In the genomic region with DNA sequence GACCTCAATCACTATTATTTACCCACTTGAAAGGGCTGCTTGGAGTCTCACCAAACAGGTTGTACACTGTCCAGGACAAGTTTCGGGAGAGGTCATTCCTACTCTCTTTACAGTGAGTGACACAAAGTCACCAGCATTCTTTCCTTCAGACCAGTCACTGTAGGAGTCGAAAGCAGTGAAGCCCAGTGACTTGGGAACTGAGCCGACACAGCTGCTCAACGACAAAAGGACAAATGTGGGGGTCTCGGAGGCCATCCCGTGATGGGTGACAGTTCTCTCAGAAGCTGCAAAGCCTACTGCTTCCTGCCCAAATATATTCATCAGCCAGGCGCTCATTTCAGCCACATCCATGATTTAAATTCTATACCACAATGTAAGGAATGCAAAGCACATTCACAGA, we compare ENCODE assay signal across 26 mouse cellular contexts. TPM values are rescaled to one million over a fixed set of nuclear protein-coding genes. Genes with fewer than 3 reads are reported as not detected.
DNase-seq lines count a peak whose midpoint lies in the region; ATAC-seq and TF ChIP-seq lines count a peak whose summit lies in the region.
"Had no signal": no experiment of that assay in that cellular context is flagged by ENCODE, and none has a peak within 500 bp of the region (broad histone marks: within the 10 kb centered on the region; RNA-seq: fewer than 3 reads in every experiment).

No protein-coding gene starts in this region.

- 0 out of 2 replicates have a peak overlapping the region, but pooled peaks have one; percentile 9 for H3K9ac ChIP-seq in heart, embryonic 16.5 days (ENCODE audit: low read length)
- H3K9ac ChIP-seq in midbrain, embryonic 14.5 days (replicated peaks; ENCODE audit: low read length): no peak overlapping the region
- no peak overlapping the region for H3K9ac ChIP-seq in midbrain, embryonic 13.5 days (replicated peaks)
- H3K9ac ChIP-seq: forebrain, embryonic 13.5 days; midbrain, embryonic 15.5 days; neural tube, embryonic 15.5 days had no signal

- intact Hi-C loops in gastrocnemius, adult 2 months (cut with DNase I): loop anchor here (10.0 kb wide), 1 partner anchor 532 kb away; no protein-coding TSS in a partner anchor
- intact Hi-C loops in heart, postnatal 14 days (cut with DNase I): no loop called here

- ATAC-seq in heart, embryonic 16.5 days (replicated peaks; ENCODE audit: extremely low read depth, insufficient read depth, low FRiP score): no peak
- no peak for ATAC-seq in midbrain, embryonic 14.5 days (ENCODE audit: low FRiP score, low TSS enrichment)
- no peak for ATAC-seq in midbrain, embryonic 13.5 days
- ATAC-seq: CD4-positive, CD25-positive, alpha-beta regulatory T cell, adult 4 months; forebrain, embryonic 13.5 days; midbrain, embryonic 15.5 days; Patski had no signal

- WGBS in heart, embryonic 16.5 days: 50% methylated on average over 7 of the region's 7 CpGs
- 46% methylated on average over 7 of the region's 7 CpGs for WGBS in midbrain, embryonic 14.5 days
- WGBS in midbrain, embryonic 13.5 days: 63% methylated on average over 7 of the region's 7 CpGs

- H3K36me3 ChIP-seq in heart, embryonic 16.5 days (ENCODE audit: control insufficient read depth, insufficient read depth): no peaks in the 10 kb centered on the region
- no peaks in the 10 kb centered on the region for H3K36me3 ChIP-seq in midbrain, embryonic 14.5 days (ENCODE audit: control insufficient read depth, insufficient read depth, low read length)
- no peaks in the 10 kb centered on the region for H3K36me3 ChIP-seq in midbrain, embryonic 13.5 days
- H3K36me3 ChIP-seq: midbrain, embryonic 15.5 days; neural tube, embryonic 15.5 days had no signal

- TF ChIP-seq CTCF in gastrocnemius, adult 2 months (IDR thresholded peaks at IDR 0.05): no peak

- no peak overlapping the region for H3K4me2 ChIP-seq in heart, embryonic 16.5 days (ENCODE audit: low read depth, low read length)
- H3K4me2 ChIP-seq in midbrain, embryonic 14.5 days (ENCODE audit: low read length): no peak overlapping the region
- no peak overlapping the region for H3K4me2 ChIP-seq in midbrain, embryonic 13.5 days (replicated peaks)
- H3K4me2 ChIP-seq: forebrain, embryonic 13.5 days; midbrain, embryonic 15.5 days; neural tube, embryonic 15.5 days had no signal

- no peaks in the 10 kb centered on the region for H3K27me3 ChIP-seq in heart, embryonic 16.5 days (ENCODE audit: control insufficient read depth, insufficient read depth, low read length)
- H3K27me3 ChIP-seq in midbrain, embryonic 14.5 days (ENCODE audit: control insufficient read depth, insufficient read depth, low read length): no peaks in the 10 kb centered on the region
- H3K27me3 ChIP-seq in midbrain, embryonic 13.5 days: no peaks in the 10 kb centered on the region
- H3K27me3 ChIP-seq: forebrain, embryonic 13.5 days; midbrain, embryonic 15.5 days; neural tube, embryonic 15.5 days; Patski had no signal

- H3K27ac ChIP-seq in gastrocnemius, adult 2 months: peak overlapping the region; percentile 79; the same call in 1 of the 2 replicates
- H3K27ac ChIP-seq in heart, embryonic 16.5 days (ENCODE audit: low read length): peak overlapping the region; percentile 58
- H3K27ac ChIP-seq in midbrain, embryonic 14.5 days (replicated peaks; ENCODE audit: low read depth, low read length): 0 out of 2 replicates have a peak overlapping the region, but pooled peaks have one; percentile 5
- H3K27ac ChIP-seq in midbrain, embryonic 13.5 days: no peak overlapping the region
- H3K27ac ChIP-seq: forebrain, embryonic 13.5 days; midbrain, embryonic 15.5 days; neural tube, embryonic 15.5 days had no signal

- peaks cover 28% of the 10 kb centered on the region for H3K4me1 ChIP-seq in heart, embryonic 16.5 days (ENCODE audit: control insufficient read depth, insufficient read depth, low read length)
- 0 out of 2 replicates have a peak, but pooled peaks cover 4% of the 10 kb centered on the region for H3K4me1 ChIP-seq in midbrain, embryonic 14.5 days (ENCODE audit: control insufficient read depth, insufficient read depth, low read length)
- 0 out of 2 replicates have a peak, but pooled peaks cover 3% of the 10 kb centered on the region for H3K4me1 ChIP-seq in midbrain, embryonic 13.5 days (replicated peaks)
- H3K4me1 ChIP-seq: forebrain, embryonic 13.5 days; midbrain, embryonic 15.5 days; neural tube, embryonic 15.5 days had no signal

- no peaks in the 10 kb centered on the region for H3K9me3 ChIP-seq in heart, embryonic 16.5 days (replicated peaks; ENCODE audit: control insufficient read depth, low read length)
- no peaks in the 10 kb centered on the region for H3K9me3 ChIP-seq in midbrain, embryonic 14.5 days (ENCODE audit: control insufficient read depth, low read length)
- H3K9me3 ChIP-seq in midbrain, embryonic 13.5 days: no peaks in the 10 kb centered on the region
- H3K9me3 ChIP-seq: forebrain, embryonic 13.5 days; midbrain, embryonic 15.5 days; neural tube, embryonic 15.5 days had no signal

- DNase-seq in gastrocnemius, adult 2 months: no peak
- no peak for DNase-seq in gastrocnemius, postnatal 10 days
- DNase-seq in heart, postnatal 14 days: no peak
- peak; percentile 38 to 39 for DNase-seq in kidney, postnatal 4 days
- no peak for DNase-seq in kidney, adult 11 months
- no peak for DNase-seq in midbrain, embryonic 14.5 days
- DNase-seq: adrenal gland, adult 8-10 months; cerebellum, adult 8-10 months; gastrocnemius, postnatal 14 days; liver; right cerebral cortex, postnatal 14 days; spleen, adult 18-20 months had no signal

- no peak overlapping the region for H3K4me3 ChIP-seq in gastrocnemius, adult 2 months
- no peak overlapping the region for H3K4me3 ChIP-seq in heart, embryonic 16.5 days (ENCODE audit: low read length)
- no peak overlapping the region for H3K4me3 ChIP-seq in midbrain, embryonic 14.5 days (replicated peaks; ENCODE audit: low read depth, low read length)
- H3K4me3 ChIP-seq in midbrain, embryonic 13.5 days (replicated peaks): no peak overlapping the region
- H3K4me3 ChIP-seq: erythroblast, embryonic 14.5 days; forebrain, embryonic 13.5 days; midbrain, embryonic 15.5 days; neural tube, embryonic 15.5 days had no signal

RNA-seq across cellular contexts. Expression of gene 1110002E22Rik, which starts 7.9 kb away (rescaled TPM):
- total RNA-seq in gastrocnemius, adult 2 months (2021): 100 to 1,000 TPM; 120 to 128 TPM
- 100 to 1,000 TPM; 191 to 209 TPM for total RNA-seq in gastrocnemius, postnatal 10 days (2021)
- polyA plus RNA-seq in heart, embryonic 16.5 days (2015; fragmentation: Nextera tagmentation; extraction: Ambion mirVana): 18.7 and 19.1 TPM in 2 replicates
- 10 to 100 TPM; 51.9 to 53.7 TPM for total RNA-seq in heart, postnatal 14 days (2021)
- 0.12 and 0.18 TPM in 2 replicates for polyA plus RNA-seq in midbrain, embryonic 14.5 days (2014; fragmentation: Nextera tagmentation; extraction: Ambion mirVana)
- 0.03 and 0.05 TPM in 2 replicates for polyA plus RNA-seq in midbrain, embryonic 13.5 days (2015; fragmentation: Nextera tagmentation; extraction: Ambion mirVana)
- total RNA-seq: megakaryocyte progenitor cell, adult 5-6 weeks had no signal
- polyA plus RNA-seq: CD4-positive, CD25-positive, alpha-beta regulatory T cell, adult 4 months; erythroblast, embryonic 14.5 days had no signal

RNA-seq across cellular contexts. Expression of gene Gm5105, which starts 10.2 kb away (rescaled TPM):
- total RNA-seq in gastrocnemius, adult 2 months (2021): 1 to 10 TPM; 1.3 to 1.8 TPM
- 1 to 10 TPM; 2.0 to 2.5 TPM for total RNA-seq in gastrocnemius, postnatal 10 days (2021)
- 0.36 and 0.45 TPM in 2 replicates for polyA plus RNA-seq in heart, embryonic 16.5 days (2015; fragmentation: Nextera tagmentation; extraction: Ambion mirVana)
- under 1 TPM; 0.85 to 0.93 TPM for total RNA-seq in heart, postnatal 14 days (2021)
- not detected in 2 replicates for polyA plus RNA-seq in midbrain, embryonic 14.5 days (2014; fragmentation: Nextera tagmentation; extraction: Ambion mirVana)
- polyA plus RNA-seq in midbrain, embryonic 13.5 days (2015; fragmentation: Nextera tagmentation; extraction: Ambion mirVana): not detected in 2 replicates
- total RNA-seq: ES-E14; layer of hippocampus, adult 18-20 months; left cerebral cortex, postnatal 10 days; megakaryocyte progenitor cell, adult 5-6 weeks had no signal
- polyA plus RNA-seq: CD4-positive, CD25-positive, alpha-beta regulatory T cell, adult 4 months; erythroblast, embryonic 14.5 days; forebrain, embryonic 13.5 days; liver, embryonic 16.5 days; thymus, postnatal 0 days had no signal

Comparison
In these comparisons a context has a peak if more than half of its experiments do, and no peak if none do; other contexts are left out.
1. DNase-seq: peak in kidney, postnatal 4 days (2 of 2); none in gastrocnemius, adult 2 months (single experiment), gastrocnemius, postnatal 10 days (single experiment), heart, postnatal 14 days (0 of 2), kidney, adult 11 months (single experiment) and midbrain, embryonic 14.5 days (single experiment).